1 mouse cellular context compared by ENCODE assay signal in genomic region chr6:28221017-28221416, GRCm38 (mm10).
TF ChIP-seq lines count a peak whose summit lies in the region.

No protein-coding gene starts in this region.

TF ChIP-seq in MEL, 35 proteins besides CTCF, POLR2A, EP300 and RAD21 (continued from another document):
- TF ChIP-seq ZNF384 (IDR thresholded peaks at IDR 0.05; ENCODE audit: low read depth, low read length): no peak
- TF ChIP-seq NRF1 (IDR thresholded peaks at IDR 0.05; ENCODE audit: insufficient read depth, low read depth, low read length, poor library complexity, severe bottlenecking): no peak
- TF ChIP-seq GATA1 (IDR thresholded peaks at IDR 0.05; ENCODE audit: low read depth, low read length): peak; percentile 52; the same call in 1 of the 2 replicates
